Mouse (Mus musculus): Measurements from ENCODE around the gene Cdon. TPM values are rescaled to one million over a fixed set of nuclear protein-coding genes. Genes with fewer than 3 reads are reported as not detected.

Gene Cdon
- 15.0 and 18.2 TPM in 2 replicates for polyA plus RNA-seq (2015; fragmentation: Nextera tagmentation; extraction: Ambion mirVana)

- peak; percentile 92 for ATAC-seq (replicated peaks)
- Histone ChIP-seq H3K9ac (replicated peaks) (peak within 1 kb of the TSS; percentile 99), H3K4me2 (replicated peaks) (peak within 1 kb of the TSS; percentile 55), H3K36me3 (no peaks in the 10 kb centered on the region), H3K27me3 (no peaks in the 10 kb centered on the region), H3K9me3 (no peaks in the 10 kb centered on the region), H3K27ac (replicated peaks) (peak within 1 kb of the TSS; percentile 97), H3K4me3 (peak within 1 kb of the TSS; percentile 99), H3K4me1 (peaks cover 34% of the 10 kb centered on the region)
- under 1% methylated on average over 91 of the region's 97 CpGs for WGBS
These were observed at the start of gene Cdon for GRCm38 (mm10) chr9:35420805-35421719. Cdon (plus strand) TSS chr9:35421128.

- no peak for ATAC-seq (replicated peaks)
- no peak overlapping the region for H3K27ac ChIP-seq (replicated peaks)
These were observed 48.4 kb upstream of the Cdon start for GRCm38 (mm10) chr9:35372324-35373101.

GRCm38 (mm10) chr9:35377916-35378315 is 43.0 kb upstream of the Cdon start:
- Histone ChIP-seq H3K4me2 (replicated peaks) (no peak overlapping the region), H3K4me1 (no peaks in the 10 kb centered on the region), H3K9ac (replicated peaks) (no peak overlapping the region), H3K4me3 (no peak overlapping the region), H3K36me3 (no peaks in the 10 kb centered on the region), H3K27ac (replicated peaks) (no peak overlapping the region), H3K9me3 (no peaks in the 10 kb centered on the region), H3K27me3 (no peaks in the 10 kb centered on the region)
- 78% methylated on average over 2 of the region's 2 CpGs for WGBS
- ATAC-seq (replicated peaks): no peak

More at GRCm38 (mm10) chr9:35372324-35373101, 48.4 kb upstream of the Cdon start:
- H3K4me1 ChIP-seq: no peaks in the 10 kb centered on the region
- H3K9me3 ChIP-seq: no peaks in the 10 kb centered on the region
- 19% methylated on average over 9 of the region's 9 CpGs for WGBS
- H3K27me3 ChIP-seq: no peaks in the 10 kb centered on the region
- H3K9ac ChIP-seq (replicated peaks): no peak overlapping the region
- H3K4me2 ChIP-seq (replicated peaks): no peak overlapping the region
- H3K4me3 ChIP-seq: no peak overlapping the region
- no peaks in the 10 kb centered on the region for H3K36me3 ChIP-seq

GRCm38 (mm10) chr9:35378991-35379390 is 41.9 kb upstream of the Cdon start:
- H3K4me1 ChIP-seq: no peaks in the 10 kb centered on the region
- no peak overlapping the region for H3K27ac ChIP-seq (replicated peaks)
- no peak overlapping the region for H3K9ac ChIP-seq (replicated peaks)
- no peaks in the 10 kb centered on the region for H3K27me3 ChIP-seq
- H3K9me3 ChIP-seq: no peaks in the 10 kb centered on the region
- no peaks in the 10 kb centered on the region for H3K36me3 ChIP-seq
- H3K4me2 ChIP-seq (replicated peaks): no peak overlapping the region
- H3K4me3 ChIP-seq: no peak overlapping the region
- WGBS: 80% methylated on average over 3 of the region's 3 CpGs
- no peak for ATAC-seq (replicated peaks)

GRCm38 (mm10) chr9:35399896-35400295 is 21.0 kb upstream of the Cdon start:
- Histone ChIP-seq H3K9ac (replicated peaks) (no peak overlapping the region), H3K4me3 (no peak overlapping the region), H3K9me3 (no peaks in the 10 kb centered on the region), H3K27me3 (no peaks in the 10 kb centered on the region), H3K4me2 (replicated peaks) (no peak overlapping the region), H3K27ac (replicated peaks) (peak overlapping the region; percentile 86), H3K4me1 (peaks cover 42% of the 10 kb centered on the region), H3K36me3 (no peaks in the 10 kb centered on the region)
- 9% methylated on average over 7 of the region's 7 CpGs for WGBS
- no peak for ATAC-seq (replicated peaks)

GRCm38 (mm10) chr9:35400398-35400797 is 20.5 kb upstream of the Cdon start:
- 4% methylated on average over 7 of the region's 7 CpGs for WGBS
- no peak for ATAC-seq (replicated peaks)
- H3K9ac ChIP-seq (replicated peaks): 0 out of 2 replicates have a peak overlapping the region, but pooled peaks have one; percentile 22
- peak overlapping the region; percentile 86 for H3K27ac ChIP-seq (replicated peaks)
- peaks cover 47% of the 10 kb centered on the region for H3K4me1 ChIP-seq
- peak overlapping the region; percentile 16 for H3K4me2 ChIP-seq (replicated peaks)
- H3K9me3 ChIP-seq: no peaks in the 10 kb centered on the region
- H3K27me3 ChIP-seq: no peaks in the 10 kb centered on the region
- no peak overlapping the region for H3K4me3 ChIP-seq
- H3K36me3 ChIP-seq: no peaks in the 10 kb centered on the region

GRCm38 (mm10) chr9:35400831-35401230 is 20.1 kb upstream of the Cdon start:
- 3% methylated on average over 9 of the region's 9 CpGs for WGBS
- no peaks in the 10 kb centered on the region for H3K36me3 ChIP-seq
- peak; percentile 29 for ATAC-seq (replicated peaks)
- H3K9ac ChIP-seq (replicated peaks): 0 out of 2 replicates have a peak overlapping the region, but pooled peaks have one; percentile 22
- H3K27me3 ChIP-seq: no peaks in the 10 kb centered on the region
- H3K4me1 ChIP-seq: peaks cover 51% of the 10 kb centered on the region
- H3K9me3 ChIP-seq: no peaks in the 10 kb centered on the region
- H3K27ac ChIP-seq (replicated peaks): peak overlapping the region; percentile 86
- H3K4me3 ChIP-seq: no peak overlapping the region
- peak overlapping the region; percentile 16 for H3K4me2 ChIP-seq (replicated peaks)

- Histone ChIP-seq H3K9me3 (no peaks in the 10 kb centered on the region), H3K4me2 (replicated peaks) (no peak overlapping the region), H3K27ac (replicated peaks) (peak overlapping the region; percentile 86), H3K9ac (replicated peaks) (no peak overlapping the region), H3K36me3 (no peaks in the 10 kb centered on the region), H3K27me3 (no peaks in the 10 kb centered on the region), H3K4me3 (no peak overlapping the region), H3K4me1 (peaks cover 53% of the 10 kb centered on the region)
- WGBS: 3% methylated on average over 4 of the region's 4 CpGs
- peak; percentile 93 for ATAC-seq (replicated peaks)
These were observed 18.3 kb upstream of the Cdon start for GRCm38 (mm10) chr9:35402584-35402991.

- WGBS: 44% methylated on average over 4 of the region's 4 CpGs
These were observed 17.4 kb upstream of the Cdon start for GRCm38 (mm10) chr9:35403490-35403889.

GRCm38 (mm10) chr9:35405038-35405905 is 15.7 kb upstream of the Cdon start:
- Histone ChIP-seq H3K9ac (replicated peaks) (no peak overlapping the region), H3K27ac (replicated peaks) (peak overlapping the region; percentile 86), H3K9me3 (no peaks in the 10 kb centered on the region), H3K4me1 (peaks cover 46% of the 10 kb centered on the region), H3K27me3 (no peaks in the 10 kb centered on the region), H3K4me2 (replicated peaks) (no peak overlapping the region), H3K4me3 (no peak overlapping the region), H3K36me3 (no peaks in the 10 kb centered on the region)
- ATAC-seq (replicated peaks): peak; percentile 34
- 9% methylated on average over 13 of the region's 13 CpGs for WGBS

More at GRCm38 (mm10) chr9:35403490-35403889, 17.4 kb upstream of the Cdon start:
- H3K9ac ChIP-seq (replicated peaks): no peak overlapping the region
- no peaks in the 10 kb centered on the region for H3K9me3 ChIP-seq
- no peaks in the 10 kb centered on the region for H3K27me3 ChIP-seq
- ATAC-seq (replicated peaks): no peak
- peaks cover 53% of the 10 kb centered on the region for H3K4me1 ChIP-seq
- H3K4me2 ChIP-seq (replicated peaks): no peak overlapping the region
- H3K27ac ChIP-seq (replicated peaks): peak overlapping the region; percentile 86
- no peak overlapping the region for H3K4me3 ChIP-seq
- no peaks in the 10 kb centered on the region for H3K36me3 ChIP-seq

GRCm38 (mm10) chr9:35411225-35411965 is 9.5 kb upstream of the Cdon start:
- ATAC-seq (replicated peaks): peak; percentile 90
- Histone ChIP-seq H3K36me3 (no peaks in the 10 kb centered on the region), H3K9me3 (no peaks in the 10 kb centered on the region), H3K27me3 (no peaks in the 10 kb centered on the region), H3K27ac (replicated peaks) (peak overlapping the region; percentile 58), H3K4me1 (peaks cover 17% of the 10 kb centered on the region; the same call in 1 of the 2 replicates), H3K4me2 (replicated peaks) (0 out of 2 replicates have a peak overlapping the region, but pooled peaks have one; percentile 2), H3K9ac (replicated peaks) (no peak overlapping the region), H3K4me3 (no peak overlapping the region)
- 34% methylated on average over 11 of the region's 11 CpGs for WGBS

Measured in forebrain, embryonic 15.5 days (tissue).